Mouse (Mus musculus) ES-E14 (cell line): ENCODE measurements around the gene Rnh1.

Source experiments
- CHD2 ChIP-seq: IDR thresholded peaks from 2 replicates; pipeline ENCODE4 v1.6.1; 2014; ENCODE audit warnings: mild to moderate bottlenecking, low read depth, low read length, inconsistent platforms
- HCFC1 ChIP-seq: IDR thresholded peaks from 2 replicates; pipeline ENCODE4 v1.6.1; 2012; ENCODE audit warnings: low read length, inconsistent platforms, borderline replicate concordance; ENCODE audit not compliant: insufficient read depth
- MAFK ChIP-seq: IDR thresholded peaks from 2 replicates; pipeline ENCODE4 v1.6.1; 2014; ENCODE audit warnings: mild to moderate bottlenecking, low read depth, low read length, inconsistent platforms; ENCODE audit not compliant: insufficient read depth
- ZC3H11A ChIP-seq: IDR thresholded peaks from 2 replicates; pipeline ENCODE4 v1.6.1; 2012; ENCODE audit warnings: low read depth, mild to moderate bottlenecking, inconsistent platforms, low read length, borderline replicate concordance
- ZNF384 ChIP-seq: IDR thresholded peaks from 2 replicates; pipeline ENCODE4 v1.6.1; 2012; ENCODE audit warnings: low read depth, low read length, inconsistent platforms

DNA sequence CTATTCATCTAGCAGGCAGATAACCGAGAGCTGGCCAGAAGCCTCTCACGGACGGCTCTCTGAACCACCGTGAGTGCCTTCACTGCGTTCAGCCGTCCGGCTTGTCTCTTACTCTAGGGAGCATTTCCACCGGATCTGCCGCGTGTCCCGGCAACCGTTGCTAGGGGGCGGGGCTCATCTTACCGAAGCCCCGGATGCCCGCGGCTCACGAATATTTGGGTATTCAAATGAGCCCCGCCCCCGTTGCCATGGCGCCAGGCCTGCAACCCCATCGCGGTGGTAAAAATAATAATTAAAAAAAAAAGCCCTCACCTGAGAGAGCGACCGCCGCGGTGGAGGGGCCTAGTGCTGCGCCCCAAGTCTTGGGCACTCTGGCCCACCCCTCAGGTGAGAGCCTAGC, 22.2 kb upstream of the Rnh1 start:
- no peak for TF ChIP-seq MAFK
- TF ChIP-seq ZNF384: no peak
- TF ChIP-seq CHD2: no peak
- TF ChIP-seq ZC3H11A: no peak
- no peak for TF ChIP-seq HCFC1
